Mouse (Mus musculus): ENCODE data around the gene Dph2.

DNA sequence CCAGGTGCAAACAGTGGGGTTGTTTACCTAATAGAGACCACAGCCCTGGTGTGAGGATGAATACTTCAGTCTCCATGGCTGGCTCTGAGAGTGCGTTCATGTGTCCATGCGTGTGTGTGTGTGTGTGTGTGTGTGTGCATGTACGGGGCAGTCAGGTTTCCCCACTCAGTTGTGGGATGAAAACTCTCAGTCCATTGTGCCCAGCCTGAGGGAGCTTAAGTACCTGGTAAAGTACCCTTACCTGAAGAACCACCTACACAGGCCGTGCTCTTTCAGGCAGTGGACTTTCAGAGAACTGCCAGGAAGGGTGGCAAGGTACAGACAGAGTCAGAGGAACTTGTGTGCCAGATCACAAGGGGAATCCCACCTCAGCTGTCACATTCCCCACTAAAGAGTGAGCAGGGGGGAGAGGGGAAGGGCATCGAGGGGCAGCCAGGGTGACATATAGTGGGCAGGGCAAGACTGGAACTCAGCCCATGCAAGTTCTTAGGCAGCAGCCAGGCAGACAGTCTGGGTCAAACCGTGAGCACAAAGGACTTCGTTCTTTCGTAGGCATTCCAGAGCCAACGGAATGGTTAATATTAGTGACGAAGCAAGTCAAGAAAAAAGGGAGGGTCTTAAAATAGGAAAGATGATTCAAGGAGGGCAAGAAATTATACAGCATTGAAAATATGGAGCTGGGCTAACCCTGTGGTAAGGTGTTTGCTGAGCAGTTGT, 39.5 kb downstream of the Dph2 start:
- TF ChIP-seq POLR2A (IDR thresholded peaks at IDR 0.05; ENCODE audit: insufficient read depth, low read depth, low read length): no peak
- TF ChIP-seq CTCF (IDR thresholded peaks at IDR 0.05; ENCODE audit: insufficient read depth, low read depth, low read length): no peak
